Mouse (Mus musculus): ENCODE data around the gene Gm20388. TPM values are rescaled to one million over a fixed set of nuclear protein-coding genes. Genes with fewer than 3 reads are reported as not detected.
A peak's percentile ranks its signal among the peaks of the same experiment; 100 is the strongest.

Gm20388 gene
- polyA plus RNA-seq, 1 experiment from 2014 or later = not detected

DNA sequence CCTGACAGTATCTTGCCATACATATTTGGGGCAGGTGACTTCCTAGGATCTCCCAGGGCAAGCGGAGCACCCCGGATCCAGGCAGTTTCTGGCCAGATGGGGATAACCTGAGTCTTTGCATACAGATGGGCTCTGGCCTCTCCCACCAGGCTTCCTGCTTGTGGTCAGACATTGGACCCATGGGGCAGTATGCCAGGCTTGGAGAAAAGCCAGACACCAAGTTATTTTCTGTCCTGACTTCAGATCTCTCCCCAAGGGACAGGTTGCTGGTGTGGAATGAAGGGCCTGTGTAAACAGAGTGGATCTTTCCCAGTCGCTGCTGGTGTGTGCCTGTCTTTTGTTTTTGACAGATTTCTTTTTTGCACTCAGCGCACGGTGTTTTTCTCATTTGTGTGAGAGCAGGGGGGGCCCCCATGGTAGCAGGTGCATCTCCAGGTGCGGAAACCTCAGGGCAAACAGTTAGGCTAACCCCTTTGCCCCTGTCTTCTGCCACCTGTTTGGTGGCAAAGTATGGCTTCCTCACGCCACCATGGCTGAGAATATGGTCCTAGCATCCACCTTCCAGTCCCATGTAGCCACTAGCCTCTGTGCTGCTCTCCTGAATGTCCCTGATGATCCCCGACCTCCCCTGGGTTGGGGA lies 632.9 kb downstream of the Gm20388 start:
- Histone ChIP-seq H3K27ac (no peak overlapping the region), H3K36me3 (no peaks in the 10 kb centered on the region), H3K4me1 (peaks cover 73% of the 10 kb centered on the region), H3K9ac (no peak overlapping the region), H3K9me3 (no peaks in the 10 kb centered on the region), H3K27me3 (no peaks in the 10 kb centered on the region), H3K4me2 (replicated peaks) (no peak overlapping the region), H3K4me3 (no peak overlapping the region)
- 61% methylated on average over 8 of the region's 8 CpGs for WGBS
- ATAC-seq (ENCODE audit: insufficient number of reproducible peaks, insufficient read depth, low FRiP score, low TSS enrichment) = no peak

- Histone ChIP-seq H3K36me3 (no peaks in the 10 kb centered on the region), H3K4me1 (peaks cover 73% of the 10 kb centered on the region), H3K27me3 (no peaks in the 10 kb centered on the region), H3K27ac (no peak overlapping the region), H3K4me2 (replicated peaks) (no peak overlapping the region), H3K9ac (no peak overlapping the region), H3K9me3 (no peaks in the 10 kb centered on the region), H3K4me3 (no peak overlapping the region)
- ATAC-seq (ENCODE audit: insufficient number of reproducible peaks, insufficient read depth, low FRiP score, low TSS enrichment) = no peak
- 73% methylated on average over 5 of the region's 5 CpGs for WGBS
These were observed 633.5 kb downstream of the Gm20388 start for GRCm38 (mm10) chr8:120544155-120544554.

DNA sequence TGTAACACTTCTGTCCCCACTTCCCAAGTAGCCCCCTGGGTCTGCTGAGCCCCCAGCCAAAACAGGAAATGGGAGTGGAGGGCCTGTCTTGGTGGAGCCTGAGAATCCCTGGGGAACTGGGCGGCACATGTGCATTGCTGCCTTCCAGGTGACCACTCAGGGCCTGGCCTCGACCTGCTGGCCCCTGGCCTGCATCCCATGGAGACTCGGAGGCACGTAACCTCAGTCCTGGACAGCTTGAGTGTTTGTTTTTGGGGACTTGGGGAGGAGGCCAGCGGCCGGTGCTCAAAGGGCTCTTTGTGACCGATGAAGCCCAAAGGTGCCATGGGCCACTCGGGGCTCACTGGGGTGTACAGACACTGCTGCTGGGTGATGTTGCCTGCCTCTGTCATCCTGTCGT lies 636.9 kb downstream of the Gm20388 start:
- Histone ChIP-seq H3K36me3 (no peaks in the 10 kb centered on the region), H3K4me2 (replicated peaks) (no peak overlapping the region), H3K9ac (no peak overlapping the region; the same call in 1 of the 2 replicates), H3K27me3 (no peaks in the 10 kb centered on the region), H3K9me3 (no peaks in the 10 kb centered on the region), H3K27ac (no peak overlapping the region), H3K4me3 (no peak overlapping the region), H3K4me1 (peaks cover 82% of the 10 kb centered on the region)
- 50% methylated on average over 9 of the region's 9 CpGs for WGBS
- ATAC-seq (ENCODE audit: insufficient number of reproducible peaks, insufficient read depth, low FRiP score, low TSS enrichment) = no peak

DNA sequence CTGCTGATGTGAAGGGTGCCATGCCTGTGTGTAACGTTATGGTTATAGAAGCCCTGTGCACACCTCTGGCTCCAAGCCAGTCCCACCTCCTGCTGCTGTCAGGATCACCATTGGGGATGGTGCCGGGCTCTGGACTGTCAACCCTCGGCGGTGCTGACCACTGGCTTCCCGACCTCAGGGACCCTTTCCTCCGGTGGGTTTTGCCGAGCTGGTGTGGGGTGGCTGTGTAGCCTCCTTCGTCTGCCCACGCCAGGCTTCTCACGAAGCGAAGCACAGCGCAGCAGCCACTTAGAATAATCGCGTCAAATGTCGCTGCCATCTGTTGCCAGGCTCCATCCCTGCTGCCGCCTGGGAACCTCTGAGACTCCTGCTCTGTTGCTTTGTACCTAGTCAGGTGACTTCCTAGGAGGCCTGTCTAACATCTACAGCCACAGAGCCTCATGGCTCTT lies 637.7 kb downstream of the Gm20388 start:
- H3K27me3 ChIP-seq = no peaks in the 10 kb centered on the region
- H3K27ac ChIP-seq = no peak overlapping the region
- no peak overlapping the region for H3K4me2 ChIP-seq (replicated peaks)
- peak overlapping the region; percentile 1; the same call in 1 of the 2 replicates for H3K9ac ChIP-seq
- H3K4me1 ChIP-seq = peaks cover 76% of the 10 kb centered on the region
- no peaks in the 10 kb centered on the region for H3K36me3 ChIP-seq
- no peak for ATAC-seq (ENCODE audit: insufficient number of reproducible peaks, insufficient read depth, low FRiP score, low TSS enrichment)
- 46% methylated on average over 16 of the region's 16 CpGs for WGBS
- no peak overlapping the region for H3K4me3 ChIP-seq
- H3K9me3 ChIP-seq = no peaks in the 10 kb centered on the region

DNA sequence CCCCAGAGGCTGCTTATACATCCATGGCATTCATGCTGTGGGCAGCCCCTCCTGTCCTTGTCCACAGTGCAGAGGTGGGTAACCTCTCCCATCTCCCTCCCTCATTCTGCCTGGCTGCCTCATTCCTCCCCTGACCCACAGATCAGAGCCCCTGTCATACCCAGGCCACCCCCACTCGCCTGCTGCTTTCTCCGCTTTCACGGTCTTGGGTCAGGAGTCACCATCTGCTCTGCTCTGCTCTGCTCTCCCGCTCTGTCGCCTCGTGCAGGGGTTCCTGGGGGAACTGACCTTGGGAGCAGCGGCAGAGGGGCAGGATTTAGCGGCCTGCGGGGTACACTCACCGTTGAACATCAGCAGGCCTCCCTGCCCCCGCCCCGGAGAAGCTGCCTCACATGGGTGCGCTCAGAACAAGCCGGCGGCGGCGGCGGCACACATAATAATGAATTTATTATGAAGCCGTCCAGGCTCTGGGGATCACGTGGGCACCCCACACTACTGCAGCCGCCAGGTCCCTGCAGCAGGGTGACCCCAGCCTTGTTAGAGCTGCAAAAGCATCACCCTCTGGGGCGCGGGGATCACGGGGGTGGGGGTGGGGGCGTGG lies 638.8 kb downstream of the Gm20388 start:
- H3K9ac ChIP-seq = peak overlapping the region; percentile 8; the same call in 1 of the 2 replicates
- peak; percentile 37; the same call in 1 of the 2 replicates for ATAC-seq (ENCODE audit: insufficient number of reproducible peaks, insufficient read depth, low FRiP score, low TSS enrichment)
- 0 out of 2 replicates have a peak overlapping the region, but pooled peaks have one; percentile 12 for H3K4me3 ChIP-seq
- peak overlapping the region; percentile 44 for H3K4me2 ChIP-seq (replicated peaks)
- H3K27ac ChIP-seq = peak overlapping the region; percentile 77
- peaks cover 73% of the 10 kb centered on the region for H3K4me1 ChIP-seq
- H3K27me3 ChIP-seq = no peaks in the 10 kb centered on the region
- 5% methylated on average over 25 of the region's 25 CpGs for WGBS
- no peaks in the 10 kb centered on the region for H3K9me3 ChIP-seq
- 0 out of 2 replicates have a peak, but pooled peaks cover 5% of the 10 kb centered on the region for H3K36me3 ChIP-seq

DNA sequence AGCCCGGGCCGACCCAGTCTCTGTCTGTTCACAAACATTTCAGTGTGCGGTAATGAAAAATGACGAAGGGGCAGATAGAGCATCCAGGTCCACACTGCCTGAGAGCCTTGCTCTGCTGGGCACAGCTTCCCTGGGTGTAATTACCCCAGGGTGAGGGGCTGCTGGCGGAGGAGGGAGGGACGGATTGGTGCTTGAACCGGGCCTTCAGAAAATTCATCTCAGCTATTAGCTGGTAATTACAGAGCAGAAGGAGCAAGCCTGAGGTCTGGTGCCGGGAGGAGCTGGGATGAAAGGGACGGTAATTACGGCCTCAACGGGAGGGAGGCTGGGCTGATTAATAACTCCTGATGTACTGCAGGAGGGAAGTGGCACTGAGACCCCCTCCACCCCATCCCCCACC lies 639.3 kb downstream of the Gm20388 start:
- 0 out of 2 replicates have a peak overlapping the region, but pooled peaks have one; percentile 12 for H3K4me3 ChIP-seq
- H3K27ac ChIP-seq = peak overlapping the region; percentile 77
- no peaks in the 10 kb centered on the region for H3K9me3 ChIP-seq
- H3K9ac ChIP-seq = peak overlapping the region; percentile 8; the same call in 1 of the 2 replicates
- H3K27me3 ChIP-seq = no peaks in the 10 kb centered on the region
- peak overlapping the region; percentile 44 for H3K4me2 ChIP-seq (replicated peaks)
- WGBS = 9% methylated on average over 11 of the region's 11 CpGs
- peaks cover 77% of the 10 kb centered on the region for H3K4me1 ChIP-seq
- 0 out of 2 replicates have a peak, but pooled peaks have one; percentile 42 for ATAC-seq (ENCODE audit: insufficient number of reproducible peaks, insufficient read depth, low FRiP score, low TSS enrichment)
- 0 out of 2 replicates have a peak, but pooled peaks cover 5% of the 10 kb centered on the region for H3K36me3 ChIP-seq

DNA sequence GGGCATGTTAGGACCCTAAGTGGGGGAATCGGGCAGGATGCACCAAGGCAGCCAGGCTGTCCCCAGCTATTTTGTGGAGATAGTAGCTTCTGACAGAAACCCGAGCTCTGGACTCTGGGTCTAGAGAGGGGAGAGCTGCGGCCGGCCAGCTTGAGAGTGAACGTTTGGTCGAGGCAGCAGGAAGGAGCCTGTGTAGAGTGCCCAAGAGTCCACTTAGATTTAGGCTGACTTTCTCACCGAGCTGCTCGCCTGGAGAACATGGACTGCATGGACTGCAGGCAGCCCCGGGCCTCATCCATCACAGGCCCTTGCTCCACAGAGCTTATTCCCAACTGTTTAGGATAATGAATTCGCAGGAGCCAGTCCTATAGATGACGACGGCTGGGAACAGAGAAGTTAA lies 639.8 kb downstream of the Gm20388 start:
- H3K9ac ChIP-seq = no peak overlapping the region
- H3K27ac ChIP-seq = peak overlapping the region; percentile 77
- H3K4me2 ChIP-seq (replicated peaks) = peak overlapping the region; percentile 44; the same call in 1 of the 2 replicates
- no peak overlapping the region for H3K4me3 ChIP-seq
- H3K9me3 ChIP-seq = no peaks in the 10 kb centered on the region
- H3K36me3 ChIP-seq = 0 out of 2 replicates have a peak, but pooled peaks cover 5% of the 10 kb centered on the region
- H3K4me1 ChIP-seq = peaks cover 80% of the 10 kb centered on the region
- 16% methylated on average over 12 of the region's 12 CpGs for WGBS
- ATAC-seq (ENCODE audit: insufficient number of reproducible peaks, insufficient read depth, low FRiP score, low TSS enrichment) = no peak
- no peaks in the 10 kb centered on the region for H3K27me3 ChIP-seq

DNA sequence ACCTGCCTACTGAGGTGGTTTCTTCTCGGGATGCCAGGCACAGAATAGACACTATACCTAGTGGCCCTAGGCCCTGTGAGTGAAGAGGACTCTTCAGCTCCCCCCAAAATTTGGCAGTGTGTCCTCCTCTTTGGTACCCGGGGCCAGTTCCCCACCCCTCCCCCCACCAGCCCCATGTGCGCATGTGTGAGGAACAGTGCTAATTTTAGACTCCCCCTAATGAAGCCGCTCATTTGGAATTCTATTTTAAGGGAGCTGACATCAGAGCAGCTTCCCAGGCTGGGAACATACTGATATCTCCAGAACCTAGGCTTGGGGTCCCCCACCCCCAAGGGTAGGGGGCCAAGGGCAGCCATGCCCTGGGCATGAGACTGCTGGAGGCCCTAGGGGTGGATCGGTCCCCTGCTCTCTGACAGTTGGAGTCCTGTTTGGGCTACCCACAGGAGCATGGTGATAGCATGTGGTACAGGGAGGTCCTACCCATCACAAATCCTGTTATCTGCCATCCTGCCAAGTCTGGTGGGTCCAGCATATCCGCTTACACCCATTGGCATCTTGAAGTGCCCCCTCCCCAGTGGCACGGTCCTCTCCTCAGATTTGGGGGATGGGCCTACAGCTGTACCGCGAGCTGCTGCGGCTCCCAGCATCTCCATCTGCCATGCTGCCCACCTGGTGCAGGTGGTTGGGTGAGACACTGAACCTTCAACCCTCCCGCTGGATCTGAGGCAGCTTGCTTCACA lies 640.5 kb downstream of the Gm20388 start:
- H3K27me3 ChIP-seq = no peaks in the 10 kb centered on the region
- H3K4me2 ChIP-seq (replicated peaks) = no peak overlapping the region
- no peaks in the 10 kb centered on the region for H3K9me3 ChIP-seq
- ATAC-seq (ENCODE audit: insufficient number of reproducible peaks, insufficient read depth, low FRiP score, low TSS enrichment) = no peak
- peaks cover 81% of the 10 kb centered on the region for H3K4me1 ChIP-seq
- H3K9ac ChIP-seq = no peak overlapping the region
- no peak overlapping the region for H3K4me3 ChIP-seq
- peak overlapping the region; percentile 77; the same call in 1 of the 2 replicates for H3K27ac ChIP-seq
- 0 out of 2 replicates have a peak, but pooled peaks cover 5% of the 10 kb centered on the region for H3K36me3 ChIP-seq
- 71% methylated on average over 11 of the region's 11 CpGs for WGBS

- peaks cover 84% of the 10 kb centered on the region for H3K4me1 ChIP-seq
- H3K27ac ChIP-seq = no peak overlapping the region
- ATAC-seq (ENCODE audit: insufficient number of reproducible peaks, insufficient read depth, low FRiP score, low TSS enrichment) = no peak
- no peaks in the 10 kb centered on the region for H3K9me3 ChIP-seq
- no peak overlapping the region for H3K4me3 ChIP-seq
- WGBS = 79% methylated on average over 3 of the region's 3 CpGs
- no peak overlapping the region for H3K4me2 ChIP-seq (replicated peaks)
- H3K36me3 ChIP-seq = 0 out of 2 replicates have a peak, but pooled peaks cover 5% of the 10 kb centered on the region
- H3K9ac ChIP-seq = no peak overlapping the region
- no peaks in the 10 kb centered on the region for H3K27me3 ChIP-seq
These were observed 641.0 kb downstream of the Gm20388 start for GRCm38 (mm10) chr8:120551677-120551980.

- Histone ChIP-seq H3K27me3 (no peaks in the 10 kb centered on the region), H3K4me2 (replicated peaks) (no peak overlapping the region), H3K9me3 (no peaks in the 10 kb centered on the region), H3K4me1 (peaks cover 84% of the 10 kb centered on the region), H3K4me3 (no peak overlapping the region), H3K27ac (no peak overlapping the region), H3K9ac (no peak overlapping the region), H3K36me3 (0 out of 2 replicates have a peak, but pooled peaks cover 5% of the 10 kb centered on the region)
- no peak for ATAC-seq (ENCODE audit: insufficient number of reproducible peaks, insufficient read depth, low FRiP score, low TSS enrichment)
- 78% methylated on average over 11 of the region's 11 CpGs for WGBS
These were observed 641.9 kb downstream of the Gm20388 start for GRCm38 (mm10) chr8:120552509-120552908.

- Histone ChIP-seq H3K36me3 (0 out of 2 replicates have a peak, but pooled peaks cover 5% of the 10 kb centered on the region), H3K9ac (no peak overlapping the region), H3K4me2 (replicated peaks) (no peak overlapping the region), H3K27ac (no peak overlapping the region), H3K9me3 (no peaks in the 10 kb centered on the region), H3K4me1 (peaks cover 84% of the 10 kb centered on the region), H3K27me3 (no peaks in the 10 kb centered on the region), H3K4me3 (no peak overlapping the region)
- no peak for ATAC-seq (ENCODE audit: insufficient number of reproducible peaks, insufficient read depth, low FRiP score, low TSS enrichment)
- WGBS = 87% methylated on average over 24 of the region's 24 CpGs
These were observed 642.9 kb downstream of the Gm20388 start for GRCm38 (mm10) chr8:120553441-120554123.
